Mouse (Mus musculus) embryonic stem cell, embryonic (primary cell): ENCODE results near the gene Gm20388.

Experiments used
- CTCF ChIA-PET, 4 experiments: fragments of 300-600 bp in 2 of 4; fragments of 350-600 bp in 2 of 4; sonication (Branson Sonifier 250); formaldehyde crosslinking; loops; one replicate each; lab custom pipeline; 2022; ENCODE audit warnings: inconsistent platforms in 2 of 4; lab: Charles Lee
- POLR2A ChIA-PET, 4 experiments: fragments of 300-600 bp in 2 of 4; fragments of 350-600 bp in 2 of 4; sonication (Branson Sonifier 250); formaldehyde crosslinking; loops; one replicate each; lab custom pipeline; 2022; ENCODE audit warnings: antibody characterized with exemption in 4 of 4, inconsistent platforms in 1 of 4; lab: Charles Lee

Gene Gm20388

GRCm38 (mm10) chr8:121861806-121862548 lies 1951.3 kb downstream of the Gm20388 start:
- POLR2A ChIA-PET = interaction anchor here (0.5 to 79.2 kb wide), 15 partner anchors 10 to 116 kb away, joined by 3 to 3941 read pairs (median 6); partner anchors contain the start of gene Slc7a5 (in 2 of the 4)
- CTCF ChIA-PET = interaction anchor here (0.6 to 4.0 kb wide), 16 partner anchors 9 to 1177 kb away, joined by 3 to 21 read pairs (median 4); no protein-coding TSS in a partner anchor

GRCm38 (mm10) chr8:121865356-121865755 lies 1954.7 kb downstream of the Gm20388 start:
- POLR2A ChIA-PET = interaction anchor here in 2 of 4 experiments (1.6 to 79.2 kb wide), 4 partner anchors 8 to 39 kb away, joined by 5 to 3941 read pairs (median 2964); partner anchors contain the start of gene Slc7a5 (in 2 of the 2)
- CTCF ChIA-PET = interaction anchor here in 1 of 4 experiments (0.5 to 1.4 kb wide), 2 partner anchors 15 to 108 kb away, joined by 3 to 4 read pairs; no protein-coding TSS in a partner anchor

DNA sequence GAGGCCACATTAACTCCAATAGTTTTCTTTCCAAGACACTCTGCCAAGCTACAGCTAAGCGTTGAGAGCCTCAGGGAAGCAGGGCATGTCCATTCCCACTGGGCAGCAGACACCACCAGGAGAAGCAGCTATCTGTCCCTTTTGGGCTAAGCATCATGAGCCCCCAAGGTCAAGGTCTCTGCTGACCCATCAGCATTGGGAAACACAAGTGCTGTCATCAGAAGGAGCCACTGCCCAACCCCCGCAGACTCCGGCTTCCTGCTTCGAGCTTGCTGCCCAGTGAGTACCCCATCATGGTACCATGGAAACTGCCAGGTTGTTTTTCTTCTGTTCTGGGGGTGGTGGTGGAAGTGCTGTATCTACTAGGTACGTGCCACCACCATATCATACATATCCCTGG lies 1957.6 kb downstream of the Gm20388 start:
- ChIA-PET POLR2A (interaction anchor here in 3 of 4 experiments (0.6 to 79.2 kb wide), 9 partner anchors 8 to 149 kb away, joined by 3 to 3941 read pairs (median 5); partner anchors contain the start of gene Slc7a5 (in 2 of the 3)), CTCF (interaction anchor here (0.5 to 2.2 kb wide), 15 partner anchors 8 to 260 kb away, joined by 3 to 20 read pairs (median 3); no protein-coding TSS in a partner anchor)

GRCm38 (mm10) chr8:121868896-121869295 lies 1958.3 kb downstream of the Gm20388 start:
- POLR2A ChIA-PET = interaction anchor here in 3 of 4 experiments (0.6 to 79.2 kb wide), 8 partner anchors 8 to 73 kb away, joined by 3 to 3941 read pairs (median 12); partner anchors contain the start of gene Slc7a5 (in 2 of the 3)

GRCm38 (mm10) chr8:121870190-121870589 lies 1959.5 kb downstream of the Gm20388 start:
- POLR2A ChIA-PET = interaction anchor here in 2 of 4 experiments (3.2 to 79.2 kb wide), 4 partner anchors 6 to 34 kb away, joined by 19 to 3941 read pairs (median 2964); partner anchors contain the start of gene Slc7a5 (in 2 of the 2)

More at GRCm38 (mm10) chr8:121868896-121869295, 1958.3 kb downstream of the Gm20388 start:
- CTCF ChIA-PET = interaction anchor here (0.5 to 1.8 kb wide), 9 partner anchors 13 to 66 kb away, joined by 3 to 19 read pairs (median 5); no protein-coding TSS in a partner anchor

DNA sequence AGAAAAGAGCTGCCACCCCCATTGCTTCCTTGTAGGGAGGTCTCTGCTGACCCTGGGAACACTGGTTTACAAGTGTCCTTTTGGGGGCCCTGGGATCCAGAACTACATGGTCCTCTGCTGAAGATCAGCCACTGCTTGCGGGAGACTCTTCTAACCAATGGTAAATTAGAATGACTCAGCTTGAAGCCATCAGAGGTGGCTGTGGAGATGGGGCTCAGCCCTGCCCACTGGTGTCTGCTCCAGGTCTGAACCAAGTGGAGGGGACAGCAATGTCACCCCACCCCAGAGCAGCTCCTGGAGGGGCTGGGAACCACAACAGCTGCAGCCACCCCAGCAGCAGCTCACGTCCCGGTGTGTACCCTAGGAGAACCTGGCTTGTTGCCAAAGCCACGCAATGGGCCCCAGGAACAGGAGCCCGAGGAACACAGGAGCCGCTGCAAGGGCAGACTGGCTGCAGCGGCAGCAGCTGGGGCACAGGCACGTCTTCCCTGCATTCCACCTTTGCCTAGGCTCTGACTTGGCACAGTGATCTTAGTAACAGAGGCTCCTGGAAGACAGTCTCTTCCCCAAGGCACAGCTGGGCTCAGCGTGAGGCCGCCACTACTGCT lies 1961.3 kb downstream of the Gm20388 start:
- ChIA-PET CTCF (interaction anchor here (0.6 to 7.0 kb wide), 15 partner anchors 10 to 63 kb away, joined by 3 to 48 read pairs (median 10); partner anchors contain the start of gene Slc7a5 (in 1 of the 4)), POLR2A (interaction anchor here in 3 of 4 experiments (0.6 to 79.2 kb wide), 20 partner anchors 5 to 503 kb away, joined by 3 to 3941 read pairs (median 6); partner anchors contain the start of gene Slc7a5 (in 2 of the 3))

More at GRCm38 (mm10) chr8:121870190-121870589, 1959.5 kb downstream of the Gm20388 start:
- CTCF ChIA-PET = interaction anchor here in 3 of 4 experiments (0.6 to 1.6 kb wide), 3 partner anchors 19 to 40 kb away, joined by 3 to 7 read pairs (median 5); no protein-coding TSS in a partner anchor

DNA sequence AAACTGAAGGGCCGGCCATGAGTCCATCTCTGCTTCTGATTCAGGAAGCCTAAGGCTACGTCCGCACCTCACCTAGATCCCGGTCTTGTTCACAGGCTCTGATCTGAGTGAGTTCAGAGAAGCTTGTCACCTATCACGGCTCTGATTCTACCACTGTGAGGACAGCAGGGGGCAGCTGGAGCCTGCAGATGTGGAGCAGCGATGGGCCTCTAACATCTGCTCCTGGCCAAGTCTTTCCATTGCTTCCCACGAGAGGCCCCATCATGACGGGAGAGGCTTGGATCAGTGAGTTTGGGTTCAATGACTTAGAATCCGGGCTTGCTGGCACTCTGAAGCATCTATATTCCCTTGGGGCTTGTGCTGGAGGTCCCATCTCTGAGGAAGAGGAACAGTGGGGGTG lies 1963.4 kb downstream of the Gm20388 start:
- CTCF ChIA-PET = interaction anchor here (0.6 to 7.0 kb wide), 29 partner anchors 8 to 363 kb away, joined by 3 to 48 read pairs (median 5); partner anchors contain the start of gene Slc7a5 (in 2 of the 4)
- POLR2A ChIA-PET = interaction anchor here (0.5 to 79.2 kb wide), 19 partner anchors 3 to 570 kb away, joined by 3 to 3941 read pairs (median 9); partner anchors contain the start of gene Slc7a5 (in 2 of the 4)

GRCm38 (mm10) chr8:121875045-121875444 lies 1964.4 kb downstream of the Gm20388 start:
- ChIA-PET POLR2A (interaction anchor here in 3 of 4 experiments (0.6 to 79.2 kb wide), 9 partner anchors 2 to 1195 kb away, joined by 3 to 3941 read pairs (median 33); partner anchors contain the start of gene Slc7a5 (in 2 of the 3)), CTCF (interaction anchor here (0.9 to 7.0 kb wide), 9 partner anchors 23 to 51 kb away, joined by 3 to 48 read pairs (median 33); partner anchors contain the start of gene Slc7a5 (in 1 of the 4))

- POLR2A ChIA-PET = interaction anchor here in 3 of 4 experiments (0.6 to 79.2 kb wide), 14 partner anchors 1 to 636 kb away, joined by 3 to 3941 read pairs (median 4); partner anchors contain the start of gene Slc7a5 (in 2 of the 3)
- CTCF ChIA-PET = interaction anchor here (0.6 to 7.0 kb wide), 13 partner anchors 8 to 77 kb away, joined by 3 to 48 read pairs (median 7); partner anchors contain the start of gene Slc7a5 (in 1 of the 4)
Measured at GRCm38 (mm10) chr8:121875517-121875916, 1964.9 kb downstream of the Gm20388 start.

- POLR2A ChIA-PET = interaction anchor here in 2 of 4 experiments (1.1 to 79.2 kb wide), 7 partner anchors 1 to 404 kb away, joined by 3 to 3941 read pairs (median 61); partner anchors contain the start of gene Slc7a5 (in 2 of the 2)
Measured at GRCm38 (mm10) chr8:121877212-121877611, 1966.6 kb downstream of the Gm20388 start.

DNA sequence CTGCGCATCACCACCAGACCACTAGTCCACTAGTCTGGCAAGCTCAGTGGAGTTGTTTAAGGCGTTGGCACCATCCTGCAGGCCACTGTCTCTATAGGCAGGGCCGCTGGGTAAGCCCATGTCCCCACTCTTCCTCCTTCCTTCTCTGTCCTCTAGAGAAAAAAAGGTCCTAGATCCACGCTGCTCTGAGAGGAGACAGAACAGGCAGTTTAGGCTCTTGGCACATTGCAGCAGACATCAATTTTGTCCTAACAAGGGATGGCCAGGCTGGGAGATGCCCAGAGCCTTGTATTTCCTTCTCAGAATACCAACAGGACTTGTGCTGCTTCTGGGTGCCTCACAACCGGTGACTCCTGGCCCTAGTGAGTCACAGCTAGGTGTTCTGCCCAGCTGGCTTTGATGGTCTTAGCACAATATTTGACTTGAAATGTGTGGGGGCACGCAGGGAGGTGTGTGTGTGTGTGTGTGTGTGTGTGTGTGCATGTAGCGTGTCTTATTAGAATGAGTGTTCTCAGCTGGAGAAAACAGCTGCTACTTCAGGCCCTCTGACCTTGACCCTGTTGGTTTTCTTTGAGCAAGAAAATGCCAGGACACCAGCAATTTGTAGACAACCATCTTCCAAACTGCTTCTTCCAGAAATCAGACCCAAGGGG lies 1967.3 kb downstream of the Gm20388 start:
- POLR2A ChIA-PET = interaction anchor here in 3 of 4 experiments (0.6 to 79.2 kb wide), 8 partner anchors 1 to 338 kb away, joined by 3 to 3941 read pairs (median 32); partner anchors contain the start of gene Slc7a5 (in 2 of the 3)
- CTCF ChIA-PET = interaction anchor here (0.6 to 7.0 kb wide), 9 partner anchors 10 to 41 kb away, joined by 3 to 48 read pairs (median 5); partner anchors contain the start of gene Slc7a5 (in 1 of the 4)

More at GRCm38 (mm10) chr8:121877212-121877611, 1966.6 kb downstream of the Gm20388 start:
- CTCF ChIA-PET = interaction anchor here (0.7 to 7.0 kb wide), 8 partner anchors 26 to 57 kb away, joined by 3 to 48 read pairs (median 20); partner anchors contain the start of gene Slc7a5 (in 1 of the 4)

DNA sequence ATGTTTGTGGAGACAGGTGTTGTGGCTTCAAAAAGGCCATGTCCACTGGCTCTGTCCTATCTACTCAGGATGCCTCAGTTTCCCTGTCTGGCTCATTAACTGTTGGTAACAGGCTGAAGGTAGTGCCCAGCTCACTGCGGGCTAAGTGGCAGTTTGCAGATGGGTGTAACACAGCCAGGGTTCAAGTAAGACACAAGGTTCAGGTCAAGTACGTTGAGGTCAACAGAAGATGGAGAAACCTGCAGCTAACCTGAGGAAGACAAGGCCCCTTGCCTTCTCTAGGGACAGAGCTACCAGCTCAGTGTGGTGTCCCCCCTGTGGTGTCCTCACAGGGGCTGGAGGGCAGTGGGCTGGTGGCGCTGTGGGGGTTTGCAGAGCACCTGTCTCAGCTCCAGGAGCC lies 1969.1 kb downstream of the Gm20388 start:
- ChIA-PET CTCF (interaction anchor here (0.6 to 4.6 kb wide), 6 partner anchors 12 to 204 kb away, joined by 3 to 15 read pairs (median 3); no protein-coding TSS in a partner anchor), POLR2A (interaction anchor here in 3 of 4 experiments (0.5 to 79.2 kb wide), 10 partner anchors 3 to 455 kb away, joined by 3 to 3941 read pairs (median 7); partner anchors contain the start of gene Slc7a5 (in 2 of the 3))

DNA sequence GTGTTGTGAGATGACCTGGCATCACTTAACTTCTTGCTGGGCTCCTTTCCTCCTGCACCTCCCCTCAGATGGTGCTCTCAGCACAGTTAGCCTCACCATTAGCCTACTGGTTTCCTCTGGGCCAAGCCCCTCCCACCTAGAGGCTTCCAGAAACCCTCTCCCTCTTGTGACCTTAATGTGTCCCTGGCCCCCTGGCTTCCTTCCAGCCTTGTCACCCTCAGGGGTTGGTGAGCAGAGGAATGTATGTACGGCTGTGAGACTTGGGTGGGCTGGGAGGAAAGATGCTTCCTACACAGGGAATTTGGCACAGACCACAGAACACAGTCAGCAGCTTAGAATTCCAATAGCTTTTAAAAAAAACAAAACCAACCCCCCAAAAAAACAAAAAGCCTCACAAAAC lies 1970.2 kb downstream of the Gm20388 start:
- POLR2A ChIA-PET = interaction anchor here in 3 of 4 experiments (0.5 to 79.2 kb wide), 12 partner anchors 4 to 548 kb away, joined by 3 to 3941 read pairs (median 19); partner anchors contain the start of gene Slc7a5 (in 2 of the 3)
- CTCF ChIA-PET = interaction anchor here (0.6 to 4.6 kb wide), 8 partner anchors 8 to 1503 kb away, joined by 3 to 15 read pairs (median 10); no protein-coding TSS in a partner anchor

DNA sequence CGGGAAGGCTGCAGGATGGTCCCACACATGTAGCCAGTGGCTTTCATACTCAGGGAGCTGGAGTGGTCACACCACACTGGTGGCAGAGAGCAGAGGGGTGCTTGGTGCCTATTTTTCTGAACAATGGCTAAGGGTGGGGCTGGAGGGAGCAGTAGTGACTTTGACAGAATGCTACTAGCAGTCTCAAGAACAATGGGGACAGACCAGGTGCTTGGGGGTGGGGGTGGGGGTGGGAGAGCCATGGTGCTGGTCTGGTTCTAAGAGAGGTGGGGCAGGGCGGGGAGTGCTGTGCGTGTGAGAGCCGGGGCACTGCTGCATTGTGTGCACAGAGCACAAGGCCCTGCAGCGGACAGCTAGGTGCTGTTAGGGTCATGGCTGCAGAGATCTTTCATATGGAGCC lies 1971.3 kb downstream of the Gm20388 start:
- ChIA-PET POLR2A (interaction anchor here in 3 of 4 experiments (0.5 to 79.2 kb wide), 25 partner anchors 5 to 1466 kb away, joined by 3 to 3941 read pairs (median 6); partner anchors contain the start of genes Slc7a5 (in 2 of the 3) and Mvd (in 1 of the 3)), CTCF (interaction anchor here (0.6 to 4.6 kb wide), 18 partner anchors 9 to 1525 kb away, joined by 3 to 15 read pairs (median 4); partner anchors contain the start of gene Mc1r (in 1 of the 4))

- CTCF ChIA-PET = interaction anchor here in 3 of 4 experiments (0.5 to 1.4 kb wide), 3 partner anchors 34 to 91 kb away, joined by 4 to 6 read pairs (median 5); no protein-coding TSS in a partner anchor
- POLR2A ChIA-PET = interaction anchor here in 3 of 4 experiments (0.7 to 79.2 kb wide), 7 partner anchors 8 to 33 kb away, joined by 3 to 3941 read pairs (median 1986); partner anchors contain the start of gene Slc7a5 (in 2 of the 3)
Measured at GRCm38 (mm10) chr8:121884181-121884580, 1973.5 kb downstream of the Gm20388 start.
